Mouse (Mus musculus) urinary bladder, postnatal 10 days (tissue): ENCODE results near the gene Fbxo8.
A peak's percentile ranks its signal among the peaks of the same experiment; 100 is the strongest.

ENCODE experiments used
- DNase-seq: peaks from one replicate; pipeline ENCODE4 v3.0.0; 2022; ENCODE audit warnings: low spot score

The Fbxo8 gene

GRCm38 (mm10) chr8:56550558-56551360, at the start of gene Fbxo8, which contains the start of gene Cep44:
Gene Fbxo8, plus strand, starts transcription at chr8:56551090.
Gene Cep44, minus strand, starts transcription at chr8:56551047.
- peak; percentile 36 for DNase-seq

DNA sequence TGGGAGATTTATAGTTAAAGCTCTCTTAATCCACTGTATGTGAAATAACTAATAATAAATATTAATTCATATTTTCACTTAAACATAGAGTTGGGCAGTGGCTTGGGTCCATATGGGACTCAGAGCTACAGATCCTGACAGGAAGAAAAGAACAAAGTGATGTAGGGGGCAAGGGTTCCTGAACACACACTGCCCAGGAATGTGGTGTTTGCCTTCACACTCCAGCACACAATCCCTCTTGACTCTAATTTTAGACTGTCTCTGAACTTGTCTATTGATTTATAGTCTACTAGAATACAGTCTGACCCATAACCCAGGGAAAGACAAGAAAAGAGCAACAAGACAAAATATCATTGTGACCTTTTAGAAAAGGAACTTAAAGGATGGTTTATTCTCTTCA, 49.0 kb upstream of the Fbxo8 start:
- no peak for DNase-seq

DNA sequence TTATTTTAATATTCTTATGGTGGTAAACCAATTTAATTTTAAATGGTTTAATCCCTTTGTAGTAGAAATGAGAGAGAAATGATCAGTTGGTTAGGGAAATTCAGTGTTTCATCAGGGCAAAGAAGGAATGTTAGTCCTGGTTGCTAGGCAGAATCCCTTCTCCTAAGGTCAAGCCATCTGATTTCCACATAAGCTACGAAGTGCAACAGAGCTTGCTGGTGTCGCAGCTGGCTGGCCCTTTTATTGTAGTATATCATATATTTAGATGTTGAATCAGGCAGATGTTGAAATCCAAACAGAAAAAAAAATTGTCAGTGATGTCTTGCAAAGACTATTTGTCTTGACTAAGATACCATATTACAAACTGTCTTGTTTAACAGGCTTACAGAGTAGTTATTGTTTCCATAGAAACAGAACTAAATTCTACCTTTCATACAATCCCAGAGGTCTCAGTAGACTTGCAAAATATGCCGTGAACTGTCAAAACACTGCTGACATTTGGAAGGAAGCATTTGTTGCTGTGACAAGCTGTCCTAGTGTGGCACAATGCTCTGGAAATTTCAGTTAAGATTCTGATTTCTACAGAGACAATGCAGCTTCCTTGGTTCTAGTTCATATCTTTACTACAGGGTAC, 42.5 kb upstream of the Fbxo8 start:
- DNase-seq: no peak

- no peak for DNase-seq
Observed at GRCm38 (mm10) chr8:56508952-56509479, 41.9 kb upstream of the Fbxo8 start.

DNA sequence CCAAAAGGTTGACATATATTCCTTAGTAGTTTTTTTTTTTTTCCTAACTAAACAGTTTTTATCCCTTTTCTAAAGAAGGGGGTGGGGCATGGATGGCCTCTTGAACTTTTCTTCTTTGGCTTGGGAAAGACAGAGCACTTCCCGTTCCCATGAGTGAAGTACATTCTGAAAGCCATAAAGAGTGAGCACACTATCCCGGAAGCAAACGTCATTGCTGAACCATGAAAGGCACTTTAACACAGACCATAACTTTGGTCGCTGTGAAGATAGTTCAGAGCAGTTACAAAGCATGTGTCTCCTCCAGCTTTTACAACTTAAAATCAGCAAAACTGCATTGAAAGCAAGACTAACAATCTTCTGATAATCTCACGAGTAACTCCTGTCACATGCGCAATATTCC, 32.0 kb upstream of the Fbxo8 start:
- DNase-seq: no peak

GRCm38 (mm10) chr8:56520249-56520648, 30.6 kb upstream of the Fbxo8 start:
- no peak for DNase-seq

DNA sequence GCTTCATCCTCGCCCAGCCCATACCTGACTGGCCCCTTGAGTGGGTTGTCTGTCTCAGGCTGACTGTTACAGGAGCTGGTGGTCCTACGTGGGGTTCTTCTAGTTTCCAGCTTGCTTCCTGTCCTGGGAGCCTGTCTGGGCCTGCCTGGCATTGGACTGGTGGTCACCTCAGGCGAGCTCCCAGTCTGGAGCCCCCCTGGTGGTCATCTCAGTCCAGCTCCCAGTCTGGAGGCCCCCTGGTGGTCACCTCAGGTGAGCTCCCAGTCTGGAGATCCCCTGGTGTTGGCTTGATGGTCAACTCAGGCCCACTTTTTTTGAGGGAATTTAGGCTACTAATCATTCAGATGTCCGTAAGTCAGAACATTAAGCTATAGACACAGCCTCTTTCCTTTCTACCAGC, 29.8 kb upstream of the Fbxo8 start:
- DNase-seq: no peak

DNA sequence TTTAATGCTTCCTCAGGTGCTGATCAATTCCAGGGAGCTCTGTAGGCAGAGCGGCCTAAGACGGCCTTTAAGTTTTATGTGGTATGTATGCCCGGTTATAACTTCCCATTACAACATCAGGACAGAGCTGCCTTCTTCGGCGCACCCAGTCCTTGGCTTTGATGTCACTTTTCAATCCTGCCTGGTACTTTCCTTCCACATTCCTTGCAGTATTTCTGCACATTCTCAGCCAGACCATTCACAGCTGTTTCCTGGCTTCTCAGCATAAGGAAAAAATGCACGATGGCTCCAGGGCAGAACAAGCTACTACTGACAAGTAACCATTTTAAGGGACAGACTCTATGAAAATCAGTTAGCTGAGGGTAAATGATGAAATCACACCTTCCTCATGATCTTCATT, 22.0 kb upstream of the Fbxo8 start:
- DNase-seq: no peak

GRCm38 (mm10) chr8:56530359-56530758, 20.5 kb upstream of the Fbxo8 start:
- no peak for DNase-seq

GRCm38 (mm10) chr8:56540706-56541105, 10.2 kb upstream of the Fbxo8 start:
- no peak for DNase-seq

DNA sequence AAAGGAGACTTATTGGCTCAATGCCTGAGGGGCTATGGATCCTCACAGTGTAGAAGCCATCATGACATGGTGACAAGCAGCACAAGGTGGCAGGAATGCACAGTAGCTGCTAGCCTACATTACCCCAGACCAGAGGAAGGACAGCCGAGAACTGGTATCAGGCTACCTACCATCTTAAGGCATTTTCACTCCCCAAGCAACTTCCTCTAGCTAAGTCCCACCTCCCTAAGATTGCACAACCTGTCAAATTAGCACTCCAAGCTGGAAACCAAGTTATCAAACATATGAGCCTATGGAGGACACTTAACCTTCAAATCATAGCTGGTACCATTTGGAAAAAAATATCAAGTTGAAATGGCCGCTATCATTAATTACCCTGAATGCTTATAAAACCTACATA, 3.0 kb upstream of the Fbxo8 start:
- no peak for DNase-seq

- peak; percentile 52 for DNase-seq
Observed at GRCm38 (mm10) chr8:56551361-56551852, 517 bp downstream of the Fbxo8 start.

DNA sequence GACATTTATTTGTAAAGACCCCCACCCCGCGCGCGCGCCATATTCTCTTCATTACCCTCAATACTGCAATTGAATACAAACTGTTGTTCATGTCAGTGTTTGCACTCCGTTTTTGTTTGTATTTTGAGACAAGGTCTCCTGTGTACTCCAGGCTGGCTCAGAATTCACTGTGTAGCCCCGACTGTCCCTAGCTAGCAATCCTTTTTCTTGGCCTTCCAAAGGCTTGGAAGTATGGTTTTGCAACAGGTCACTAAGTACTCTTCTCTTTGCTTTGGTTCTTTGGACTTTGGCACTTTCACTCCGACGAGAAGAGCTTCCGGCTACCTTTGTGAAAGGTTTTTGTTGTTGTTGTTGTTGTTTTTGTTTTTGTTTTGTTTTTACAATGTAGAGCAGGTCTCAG, 1.2 kb downstream of the Fbxo8 start:
- DNase-seq: no peak

DNA sequence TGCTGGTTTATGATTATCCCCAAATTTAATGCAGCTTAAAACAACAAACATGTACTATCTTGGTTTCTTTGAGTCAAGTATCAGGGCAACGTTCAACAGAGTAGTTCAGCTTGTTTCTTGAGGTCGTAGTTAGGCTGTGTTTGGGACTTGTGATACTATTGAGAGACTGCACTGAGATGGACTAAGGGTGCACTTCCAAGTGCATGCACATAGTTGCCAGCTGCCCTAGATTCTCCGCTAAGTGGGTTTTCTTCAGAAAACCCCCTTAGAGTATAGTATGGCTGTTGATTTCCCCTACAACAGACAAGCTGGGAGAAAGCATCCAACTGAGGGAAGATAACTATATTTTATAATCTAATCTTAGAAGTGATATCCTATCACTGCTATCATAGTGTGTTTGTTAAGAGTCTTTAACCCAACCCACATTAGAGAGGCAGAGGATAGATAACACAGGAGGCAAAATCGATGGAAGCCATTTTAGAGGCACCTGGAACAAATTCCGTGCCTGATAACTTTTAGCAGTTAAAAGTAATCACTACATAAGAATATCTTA, 1.7 kb downstream of the Fbxo8 start:
- no peak for DNase-seq

DNA sequence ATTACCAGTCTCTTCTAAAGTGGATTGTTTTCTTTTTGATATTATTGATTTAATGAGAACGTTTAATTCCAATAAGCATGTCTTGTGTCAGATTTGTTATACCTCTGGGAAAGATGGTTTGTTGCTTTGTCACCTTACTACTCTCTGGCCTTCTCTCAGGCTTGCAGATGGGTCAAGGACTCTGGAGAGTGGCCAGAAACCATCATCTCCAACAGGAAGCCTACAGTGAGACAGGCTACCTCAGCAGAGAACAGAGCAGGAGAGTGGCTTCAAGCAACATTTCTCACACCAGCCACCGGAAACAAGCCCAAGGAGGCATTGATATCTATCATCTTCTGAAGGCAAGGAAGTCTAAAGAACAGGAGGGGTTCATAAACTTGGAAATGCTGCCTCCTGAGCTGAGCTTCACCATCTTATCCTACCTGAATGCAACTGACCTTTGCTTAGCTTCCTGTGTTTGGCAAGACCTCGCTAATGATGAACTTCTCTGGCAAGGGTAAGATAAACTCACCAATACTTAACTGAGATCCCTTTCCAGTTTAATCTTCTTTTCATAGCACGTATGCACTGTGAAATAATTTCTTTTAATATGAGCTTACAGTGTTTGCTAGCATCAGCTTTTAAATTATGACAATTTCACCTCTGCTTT, 13.6 kb downstream of the Fbxo8 start:
- no peak for DNase-seq

DNA sequence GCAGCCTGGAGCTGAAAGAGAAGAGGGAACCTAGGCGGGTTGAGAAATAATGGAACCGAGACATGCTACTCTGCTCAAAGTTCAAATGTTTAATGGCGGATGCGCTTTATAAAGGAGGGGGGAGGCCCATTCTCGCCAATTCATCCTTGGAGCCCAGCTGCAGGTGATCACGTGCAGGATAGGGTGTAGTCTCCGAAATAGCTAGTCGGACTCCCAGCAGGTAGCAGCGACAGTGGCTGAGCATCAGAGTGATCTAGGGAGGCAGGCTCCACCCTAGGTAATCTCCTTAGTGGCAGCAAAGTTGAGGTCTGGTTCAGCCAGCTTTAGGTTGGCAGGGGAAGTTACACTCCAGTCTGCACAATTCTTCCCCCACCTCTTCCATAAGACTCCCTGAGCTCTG, 16.0 kb downstream of the Fbxo8 start:
- no peak for DNase-seq

- no peak for DNase-seq
Observed at GRCm38 (mm10) chr8:56580918-56581317, 30.0 kb downstream of the Fbxo8 start.

DNA sequence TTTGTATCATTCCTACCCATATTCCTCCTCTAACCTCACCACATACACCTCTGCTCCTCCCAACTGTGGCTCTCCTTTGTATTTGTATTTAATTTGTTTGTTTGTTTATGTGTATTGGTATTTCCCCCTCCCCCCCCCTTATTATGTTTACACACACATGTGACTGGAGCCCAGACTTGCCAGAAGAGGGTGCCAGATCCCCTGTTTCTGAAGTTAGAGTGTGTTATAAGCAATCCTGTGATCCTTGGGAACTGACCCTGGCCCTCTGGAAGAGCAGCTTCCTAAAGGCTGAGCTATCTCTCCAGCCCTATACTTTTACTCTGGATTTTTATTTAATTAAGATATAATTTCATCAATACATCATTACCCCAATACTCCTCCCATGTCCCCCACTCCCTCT, 32.0 kb downstream of the Fbxo8 start:
- no peak for DNase-seq

GRCm38 (mm10) chr8:56589004-56589403, 38.1 kb downstream of the Fbxo8 start:
- DNase-seq: no peak

- no peak for DNase-seq
Observed at GRCm38 (mm10) chr8:56591084-56591483, 40.2 kb downstream of the Fbxo8 start.

- DNase-seq: no peak
Observed at GRCm38 (mm10) chr8:56591502-56591901, 40.6 kb downstream of the Fbxo8 start.

GRCm38 (mm10) chr8:56606481-56606880, 55.6 kb downstream of the Fbxo8 start:
- no peak for DNase-seq
